Mouse (Mus musculus): ENCODE measurements at regions not wholly inside any gene's neighbourhood (a gene's known extent, or its start where the extent isn't known, plus 50 kb on each side); places are given as distances from the start of the nearest gene placed in this dataset.

DNA sequence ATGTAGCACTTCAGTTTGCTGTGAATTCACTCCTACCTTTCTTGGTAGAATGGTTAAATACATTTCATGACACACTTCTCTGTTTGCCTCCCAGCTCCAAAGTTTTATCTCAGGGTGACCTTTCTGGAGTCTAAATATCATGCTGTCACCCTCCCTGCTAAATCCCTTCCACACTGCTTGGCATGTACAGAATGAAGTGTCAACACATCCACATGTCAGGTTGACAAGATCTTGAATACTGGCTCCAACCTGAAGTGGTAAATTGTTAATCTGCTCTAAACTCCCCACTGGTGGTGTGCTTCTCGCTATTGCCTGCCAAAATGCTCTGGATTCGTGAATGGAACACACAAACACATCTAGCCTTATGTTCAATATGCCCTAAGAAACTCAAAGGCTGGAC is 451.9 kb upstream of the Gm26657 start:
- H3K4me3 ChIP-seq (replicated peaks; ENCODE audit: low read length) = no peak overlapping the region
- H3K36me3 ChIP-seq (ENCODE audit: control insufficient read depth, insufficient read depth, low read length) = no peaks in the 10 kb centered on the region
- H3K9ac ChIP-seq (ENCODE audit: low read length) = no peak overlapping the region
- H3K9me3 ChIP-seq (replicated peaks; ENCODE audit: control insufficient read depth, low read length) = no peaks in the 10 kb centered on the region
- no peak overlapping the region for H3K27ac ChIP-seq (ENCODE audit: low read length)
- ATAC-seq (ENCODE audit: insufficient read depth, low FRiP score) = no peak
- no peaks in the 10 kb centered on the region for H3K4me1 ChIP-seq (ENCODE audit: control insufficient read depth, insufficient read depth, low read length)
- WGBS = 82% methylated on average over 2 of the region's 2 CpGs
- H3K27me3 ChIP-seq (ENCODE audit: control insufficient read depth, insufficient read depth, low read length) = no peaks in the 10 kb centered on the region
- no peak overlapping the region for H3K4me2 ChIP-seq (ENCODE audit: low read depth, low read length)

DNA sequence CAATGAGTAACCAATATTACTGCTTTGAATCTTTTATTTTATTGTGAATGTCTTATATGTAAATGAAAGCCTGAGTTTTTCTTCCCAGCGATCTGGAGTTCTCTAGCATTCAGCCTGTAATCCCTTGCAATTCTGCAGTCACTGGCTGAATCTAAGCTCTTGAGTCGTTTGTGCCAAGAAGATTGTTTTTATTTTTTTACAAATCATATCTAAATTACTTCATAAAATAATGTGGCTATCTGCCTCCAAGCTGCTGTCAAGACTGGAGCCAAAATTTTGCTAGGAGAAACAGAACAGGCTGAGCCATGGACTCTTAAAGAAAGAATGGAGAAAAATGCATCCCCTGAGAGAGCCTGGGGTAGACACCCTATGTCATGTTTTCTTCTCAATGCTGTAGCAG is 455.4 kb upstream of the Gm26657 start:
- H3K4me1 ChIP-seq (ENCODE audit: control insufficient read depth, insufficient read depth, low read length) = no peaks in the 10 kb centered on the region
- ATAC-seq (ENCODE audit: insufficient read depth, low FRiP score) = no peak
- no peak overlapping the region for H3K27ac ChIP-seq (ENCODE audit: low read length)
- H3K36me3 ChIP-seq (ENCODE audit: control insufficient read depth, insufficient read depth, low read length) = no peaks in the 10 kb centered on the region
- H3K4me2 ChIP-seq (ENCODE audit: low read depth, low read length) = no peak overlapping the region
- 57% methylated on average over 2 of the region's 2 CpGs for WGBS
- no peaks in the 10 kb centered on the region for H3K27me3 ChIP-seq (ENCODE audit: control insufficient read depth, insufficient read depth, low read length)
- no peak overlapping the region for H3K9ac ChIP-seq (ENCODE audit: low read length)
- no peaks in the 10 kb centered on the region for H3K9me3 ChIP-seq (replicated peaks; ENCODE audit: control insufficient read depth, low read length)
- H3K4me3 ChIP-seq (replicated peaks; ENCODE audit: low read length) = no peak overlapping the region

DNA sequence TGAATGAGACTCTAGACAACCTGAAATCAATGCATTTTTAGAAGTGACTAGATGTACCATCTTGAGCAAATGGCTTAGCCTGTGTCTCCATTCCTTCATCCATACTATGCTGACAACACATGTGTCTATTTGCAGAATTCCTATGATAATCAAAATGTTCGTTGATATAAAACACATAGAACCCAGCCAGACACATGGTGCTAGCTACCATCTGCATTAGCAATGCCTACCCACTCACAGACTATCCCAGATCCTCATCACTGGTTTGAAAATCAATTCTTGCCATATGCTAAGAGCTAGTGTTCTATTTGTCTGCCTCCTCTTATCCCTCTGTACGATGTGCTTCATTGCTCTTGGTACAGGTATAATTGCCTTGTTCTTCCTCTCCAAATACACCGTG is 464.0 kb upstream of the Gm26657 start:
- no peak overlapping the region for H3K27ac ChIP-seq (ENCODE audit: low read length)
- WGBS = 88% methylated on average over 3 of the region's 3 CpGs
- no peak overlapping the region for H3K9ac ChIP-seq (ENCODE audit: low read length)
- H3K4me3 ChIP-seq (replicated peaks; ENCODE audit: low read length) = no peak overlapping the region
- no peaks in the 10 kb centered on the region for H3K9me3 ChIP-seq (replicated peaks; ENCODE audit: control insufficient read depth, low read length)
- H3K36me3 ChIP-seq (ENCODE audit: control insufficient read depth, insufficient read depth, low read length) = no peaks in the 10 kb centered on the region
- H3K4me2 ChIP-seq (ENCODE audit: low read depth, low read length) = no peak overlapping the region
- no peak for ATAC-seq (ENCODE audit: insufficient read depth, low FRiP score)
- H3K4me1 ChIP-seq (ENCODE audit: control insufficient read depth, insufficient read depth, low read length) = no peaks in the 10 kb centered on the region
- H3K27me3 ChIP-seq (ENCODE audit: control insufficient read depth, insufficient read depth, low read length) = no peaks in the 10 kb centered on the region

DNA sequence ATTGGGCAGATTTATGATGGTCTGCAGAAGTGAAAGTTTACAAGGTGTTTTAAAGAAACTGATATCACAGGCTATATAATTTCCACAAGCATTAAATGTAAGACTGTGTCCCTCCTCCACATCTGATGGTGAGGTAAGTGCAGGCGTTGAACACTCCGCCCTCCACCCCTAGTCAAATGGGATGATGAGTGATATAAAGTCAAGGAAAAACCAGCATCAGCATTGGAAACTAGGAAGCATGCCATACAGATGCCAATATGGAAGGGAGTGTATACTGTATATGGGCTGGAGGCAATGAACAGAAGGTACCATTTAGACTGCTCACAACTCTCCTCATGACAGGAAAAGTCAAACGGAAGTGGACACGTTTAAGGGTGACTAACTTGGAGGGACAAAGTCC is 468.5 kb upstream of the Gm26657 start:
- Histone ChIP-seq H3K27me3 (ENCODE audit: control insufficient read depth, insufficient read depth, low read length) (no peaks in the 10 kb centered on the region), H3K9ac (ENCODE audit: low read length) (no peak overlapping the region), H3K4me1 (ENCODE audit: control insufficient read depth, insufficient read depth, low read length) (no peaks in the 10 kb centered on the region), H3K36me3 (ENCODE audit: control insufficient read depth, insufficient read depth, low read length) (no peaks in the 10 kb centered on the region), H3K9me3 (replicated peaks; ENCODE audit: control insufficient read depth, low read length) (no peaks in the 10 kb centered on the region), H3K4me2 (ENCODE audit: low read depth, low read length) (no peak overlapping the region), H3K27ac (ENCODE audit: low read length) (no peak overlapping the region), H3K4me3 (replicated peaks; ENCODE audit: low read length) (no peak overlapping the region)
- ATAC-seq (ENCODE audit: insufficient read depth, low FRiP score) = no peak
- 87% methylated on average over 4 of the region's 4 CpGs for WGBS

DNA sequence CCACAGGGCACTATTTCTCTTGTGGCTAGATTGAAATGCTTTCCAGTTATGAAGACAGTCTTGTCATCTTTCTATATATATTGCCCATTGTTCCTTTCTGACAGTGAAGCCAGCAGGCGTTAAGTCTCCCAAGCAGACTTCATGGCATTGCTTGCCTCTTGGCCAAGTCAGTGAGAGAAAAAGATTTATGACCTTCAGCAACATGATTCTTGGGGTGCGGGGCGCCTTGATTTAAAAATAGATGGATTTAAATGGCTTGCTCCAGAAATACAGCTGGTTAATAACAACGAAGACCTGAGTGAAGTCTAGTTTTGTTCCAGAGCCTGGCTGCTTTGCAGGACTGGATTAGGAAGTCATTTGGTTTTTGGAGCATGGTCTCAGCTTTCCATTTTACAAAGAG is 475.2 kb upstream of the Gm26657 start:
- WGBS = 47% methylated on average over 4 of the region's 4 CpGs
- H3K4me3 ChIP-seq (replicated peaks; ENCODE audit: low read length) = no peak overlapping the region

DNA sequence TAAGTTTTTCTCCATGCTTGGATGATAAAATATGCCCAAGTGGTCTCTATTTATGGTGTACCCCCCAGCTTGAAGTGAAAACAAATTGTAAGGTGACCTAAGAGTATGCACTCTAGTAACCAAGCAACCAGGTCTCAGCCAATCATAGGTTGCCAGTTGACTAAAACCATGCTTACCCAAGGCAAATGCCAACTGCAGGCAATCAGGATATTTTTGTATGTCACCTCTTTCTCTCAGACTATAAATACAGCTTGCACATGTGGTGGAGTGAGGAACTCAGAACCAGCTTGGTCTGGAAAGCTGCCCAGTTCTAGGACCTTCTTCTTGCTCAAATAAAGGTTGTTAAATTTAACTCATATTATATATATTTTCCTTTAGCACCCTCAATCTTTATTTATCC is 476.0 kb upstream of the Gm26657 start:
- no peak overlapping the region for H3K4me2 ChIP-seq (ENCODE audit: low read depth, low read length)
- H3K9ac ChIP-seq (ENCODE audit: low read length) = no peak overlapping the region
- H3K9me3 ChIP-seq (replicated peaks; ENCODE audit: control insufficient read depth, low read length) = no peaks in the 10 kb centered on the region
- H3K27me3 ChIP-seq (ENCODE audit: control insufficient read depth, insufficient read depth, low read length) = no peaks in the 10 kb centered on the region
- no peaks in the 10 kb centered on the region for H3K36me3 ChIP-seq (ENCODE audit: control insufficient read depth, insufficient read depth, low read length)
- no peak overlapping the region for H3K27ac ChIP-seq (ENCODE audit: low read length)
- no peak; the same call in 1 of the 2 replicates for ATAC-seq (ENCODE audit: insufficient read depth, low FRiP score)
- H3K4me3 ChIP-seq (replicated peaks; ENCODE audit: low read length) = no peak overlapping the region
- no peaks in the 10 kb centered on the region for H3K4me1 ChIP-seq (ENCODE audit: control insufficient read depth, insufficient read depth, low read length)

More for the DNA sequence above, 475.2 kb upstream of the Gm26657 start:
- no peak for ATAC-seq (ENCODE audit: insufficient read depth, low FRiP score)
- Histone ChIP-seq H3K9ac (ENCODE audit: low read length) (no peak overlapping the region), H3K27ac (ENCODE audit: low read length) (no peak overlapping the region), H3K9me3 (replicated peaks; ENCODE audit: control insufficient read depth, low read length) (no peaks in the 10 kb centered on the region), H3K4me1 (ENCODE audit: control insufficient read depth, insufficient read depth, low read length) (no peaks in the 10 kb centered on the region), H3K36me3 (ENCODE audit: control insufficient read depth, insufficient read depth, low read length) (no peaks in the 10 kb centered on the region), H3K4me2 (ENCODE audit: low read depth, low read length) (no peak overlapping the region), H3K27me3 (ENCODE audit: control insufficient read depth, insufficient read depth, low read length) (no peaks in the 10 kb centered on the region)

DNA sequence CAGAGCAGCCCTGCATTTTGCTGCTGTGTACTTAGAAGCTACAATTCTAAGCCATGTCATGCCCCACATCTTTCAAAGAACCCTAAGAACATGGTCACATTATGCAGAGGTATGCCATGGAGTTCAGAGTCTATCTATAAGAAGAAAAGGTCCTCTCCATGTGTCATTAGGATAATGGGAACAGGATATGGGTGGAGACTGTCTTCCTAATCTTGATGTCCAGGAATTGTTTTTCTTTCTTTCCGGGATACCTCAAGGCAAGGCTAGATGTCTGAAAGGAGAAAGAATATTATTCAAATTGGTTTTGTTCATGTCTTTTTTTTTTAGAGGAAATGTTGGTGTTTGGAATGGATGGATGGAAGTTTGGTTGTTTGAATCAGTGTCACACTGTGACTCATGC is 477.3 kb upstream of the Gm26657 start:
- no peak for ATAC-seq (ENCODE audit: insufficient read depth, low FRiP score)
- WGBS = 71% methylated on average over 1 of the region's 1 CpGs
- no peaks in the 10 kb centered on the region for H3K27me3 ChIP-seq (ENCODE audit: control insufficient read depth, insufficient read depth, low read length)

DNA sequence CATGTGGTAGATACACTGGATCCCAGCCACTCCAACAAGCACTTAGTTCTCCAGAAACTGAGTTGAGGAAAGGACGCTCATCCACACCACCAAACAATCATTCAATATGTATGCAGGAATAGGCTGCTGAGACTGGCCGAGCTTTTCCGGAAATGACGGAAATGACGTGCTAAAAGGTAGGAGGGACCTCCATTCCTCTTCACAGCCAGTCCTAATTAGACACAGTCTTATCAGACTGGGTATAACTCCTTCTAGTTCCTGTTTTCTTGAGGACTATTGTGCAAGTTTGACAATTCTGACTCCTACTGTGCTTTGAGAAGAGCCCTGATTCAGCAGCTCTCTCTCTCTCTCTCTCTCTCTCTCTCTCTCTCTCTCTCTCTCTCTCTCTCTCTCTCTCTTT is 477.9 kb upstream of the Gm26657 start:
- Histone ChIP-seq H3K9ac (ENCODE audit: low read length) (no peak overlapping the region), H3K4me2 (ENCODE audit: low read depth, low read length) (no peak overlapping the region), H3K4me3 (replicated peaks; ENCODE audit: low read length) (no peak overlapping the region), H3K36me3 (ENCODE audit: control insufficient read depth, insufficient read depth, low read length) (no peaks in the 10 kb centered on the region), H3K9me3 (replicated peaks; ENCODE audit: control insufficient read depth, low read length) (no peaks in the 10 kb centered on the region), H3K27ac (ENCODE audit: low read length) (no peak overlapping the region), H3K4me1 (ENCODE audit: control insufficient read depth, insufficient read depth, low read length) (no peaks in the 10 kb centered on the region), H3K27me3 (ENCODE audit: control insufficient read depth, insufficient read depth, low read length) (no peaks in the 10 kb centered on the region)
- no peak for ATAC-seq (ENCODE audit: insufficient read depth, low FRiP score)
- 84% methylated on average over 5 of the region's 5 CpGs for WGBS

More for the DNA sequence above, 477.3 kb upstream of the Gm26657 start:
- H3K9me3 ChIP-seq (replicated peaks; ENCODE audit: control insufficient read depth, low read length) = no peaks in the 10 kb centered on the region
- H3K9ac ChIP-seq (ENCODE audit: low read length) = no peak overlapping the region
- no peaks in the 10 kb centered on the region for H3K36me3 ChIP-seq (ENCODE audit: control insufficient read depth, insufficient read depth, low read length)
- H3K4me3 ChIP-seq (replicated peaks; ENCODE audit: low read length) = no peak overlapping the region
- no peak overlapping the region for H3K27ac ChIP-seq (ENCODE audit: low read length)
- H3K4me1 ChIP-seq (ENCODE audit: control insufficient read depth, insufficient read depth, low read length) = no peaks in the 10 kb centered on the region
- no peak overlapping the region for H3K4me2 ChIP-seq (ENCODE audit: low read depth, low read length)

DNA sequence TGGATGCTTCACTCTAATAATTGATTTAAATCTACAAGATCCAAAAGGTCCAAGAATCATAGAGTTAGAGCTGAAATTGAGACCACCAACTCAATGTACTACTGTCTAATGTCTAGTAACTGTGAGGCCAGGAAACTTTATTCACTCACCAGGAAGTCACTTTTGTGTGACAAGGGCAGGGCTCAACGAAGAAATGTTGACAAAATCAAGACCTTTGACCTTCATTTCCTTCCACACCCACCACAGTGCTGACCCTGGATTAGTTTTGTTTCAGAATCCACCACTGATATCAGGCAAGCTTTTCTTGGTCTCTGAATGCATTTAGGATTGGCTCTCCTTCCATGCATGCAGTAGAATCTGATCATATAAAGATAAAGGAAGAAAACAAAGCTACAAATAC is 487.5 kb upstream of the Gm26657 start:
- Histone ChIP-seq H3K27me3 (ENCODE audit: control insufficient read depth, insufficient read depth, low read length) (no peaks in the 10 kb centered on the region), H3K27ac (ENCODE audit: low read length) (no peak overlapping the region), H3K4me3 (replicated peaks; ENCODE audit: low read length) (no peak overlapping the region), H3K36me3 (ENCODE audit: control insufficient read depth, insufficient read depth, low read length) (no peaks in the 10 kb centered on the region), H3K4me2 (ENCODE audit: low read depth, low read length) (no peak overlapping the region), H3K9me3 (replicated peaks; ENCODE audit: control insufficient read depth, low read length) (no peaks in the 10 kb centered on the region), H3K4me1 (ENCODE audit: control insufficient read depth, insufficient read depth, low read length) (no peaks in the 10 kb centered on the region), H3K9ac (ENCODE audit: low read length) (no peak overlapping the region)
- WGBS = 12% methylated on average over 1 of the region's 1 CpGs
- no peak for ATAC-seq (ENCODE audit: insufficient read depth, low FRiP score)

DNA sequence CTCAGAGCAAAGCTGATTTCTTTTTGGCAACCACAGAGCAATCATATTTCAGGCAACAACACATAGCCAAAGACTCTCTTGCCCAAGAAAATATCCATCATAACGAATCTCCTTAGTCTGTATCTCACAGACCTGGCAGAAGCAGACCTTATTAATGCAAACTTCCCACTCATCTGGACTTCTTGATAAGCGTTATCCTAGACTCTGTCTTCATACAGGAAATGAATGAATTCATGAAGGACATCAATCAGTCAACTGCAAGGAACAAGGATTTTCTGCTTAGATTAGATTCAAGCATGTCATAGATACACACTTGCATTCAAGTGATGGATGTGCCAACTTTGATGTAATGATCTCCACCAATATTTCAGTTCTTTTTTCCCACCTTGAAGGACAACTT is 488.1 kb upstream of the Gm26657 start:
- H3K4me3 ChIP-seq (replicated peaks; ENCODE audit: low read length) = no peak overlapping the region
- ATAC-seq (ENCODE audit: insufficient read depth, low FRiP score) = no peak
- H3K9me3 ChIP-seq (replicated peaks; ENCODE audit: control insufficient read depth, low read length) = no peaks in the 10 kb centered on the region
- H3K27me3 ChIP-seq (ENCODE audit: control insufficient read depth, insufficient read depth, low read length) = no peaks in the 10 kb centered on the region
- WGBS = 80% methylated on average over 2 of the region's 2 CpGs
- H3K27ac ChIP-seq (ENCODE audit: low read length) = no peak overlapping the region
- H3K4me1 ChIP-seq (ENCODE audit: control insufficient read depth, insufficient read depth, low read length) = no peaks in the 10 kb centered on the region
- H3K36me3 ChIP-seq (ENCODE audit: control insufficient read depth, insufficient read depth, low read length) = no peaks in the 10 kb centered on the region
- H3K9ac ChIP-seq (ENCODE audit: low read length) = no peak overlapping the region
- H3K4me2 ChIP-seq (ENCODE audit: low read depth, low read length) = no peak overlapping the region

Data from stomach, embryonic 16.5 days (tissue).